Mouse (Mus musculus) embryo, embryonic 11 days (tissue): ENCODE results near the gene Gm17364.
"Not testable (repeated sequence)": the region's sequence is repeated elsewhere in the genome, so short reads cannot be mapped to it uniquely, and the experiment has no call there.

ENCODE experiments used
- DNase-seq: peaks from one replicate; pipeline ENCODE4 v3.0.0-alpha.2; 2015

The Gm17364 gene

DNA sequence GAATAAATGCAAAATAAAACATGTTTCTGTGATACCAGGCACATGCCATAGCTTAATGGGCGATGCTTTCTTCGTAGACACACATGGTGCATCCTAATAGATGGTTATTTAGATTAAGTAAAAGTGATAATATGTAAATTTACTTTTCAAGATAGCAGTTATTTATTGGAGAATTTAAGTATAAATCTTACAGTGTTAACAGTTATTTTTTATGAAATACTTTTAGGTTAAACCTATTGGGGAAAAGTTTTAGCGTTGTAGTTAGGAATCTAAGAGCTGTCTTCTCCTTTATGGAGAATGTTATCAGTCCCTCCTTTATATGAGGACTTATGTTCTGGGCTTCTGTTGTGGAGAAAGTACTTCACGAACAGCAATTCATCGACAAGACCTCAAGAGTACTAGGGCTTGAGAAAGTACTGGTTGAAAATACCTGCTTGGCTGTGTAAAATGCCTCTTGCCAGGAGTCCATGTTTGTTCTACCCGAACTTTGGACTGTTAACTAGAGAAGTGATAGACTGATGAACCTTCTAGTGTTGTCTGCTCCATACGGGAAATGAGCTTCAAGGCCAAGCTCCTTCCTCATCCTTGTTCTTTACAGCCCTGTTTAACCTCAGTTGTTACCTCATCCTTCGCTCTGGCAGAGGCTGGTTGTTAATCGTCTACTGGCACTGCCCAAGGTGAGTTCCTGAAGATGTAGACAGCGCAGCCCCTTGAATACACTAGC, at the start of gene Gm17364:
Gene Gm17364 (minus strand): TSS at position 51 of the 724 bp plus-strand sequence.
- no peak for DNase-seq

DNA sequence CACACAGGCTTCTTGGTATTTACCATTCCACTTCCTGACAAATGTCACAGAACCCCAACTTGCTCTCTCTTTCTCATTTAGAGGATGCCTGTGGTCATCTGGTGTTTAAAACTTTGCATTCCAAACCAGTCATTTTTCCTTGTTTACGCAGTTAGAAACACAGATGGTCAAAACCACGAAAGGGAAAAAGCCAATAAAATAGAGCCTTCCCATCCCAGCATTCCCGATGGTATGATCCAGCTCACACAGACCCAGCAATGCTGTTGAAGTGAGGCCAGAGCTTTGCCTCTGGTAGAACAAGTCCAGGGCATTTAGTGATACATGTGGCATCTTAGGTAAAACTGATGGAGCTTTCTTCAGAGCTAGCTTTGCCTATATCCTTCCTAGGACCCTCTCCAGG, 47.7 kb upstream of the Gm17364 start:
- DNase-seq: no peak

DNA sequence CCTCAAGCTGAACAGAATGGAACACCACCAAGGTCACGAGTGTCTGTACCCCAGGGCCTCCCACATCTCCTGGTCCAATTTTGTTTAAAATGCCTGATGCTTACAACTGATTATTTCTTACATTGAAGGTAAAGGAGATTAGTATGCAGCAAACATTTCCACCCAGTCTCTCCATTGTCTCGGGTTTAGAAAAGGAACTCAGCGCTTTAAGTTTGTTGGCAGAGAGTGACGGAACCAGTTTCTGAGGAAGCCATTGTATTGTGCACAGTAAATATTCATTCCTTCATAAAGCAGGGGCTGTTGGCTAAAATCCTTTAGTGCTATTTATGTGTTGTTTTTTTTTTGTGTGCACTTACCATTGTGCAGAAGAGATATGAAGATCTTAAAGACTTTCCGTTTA, 47.0 kb upstream of the Gm17364 start:
- DNase-seq: no peak

DNA sequence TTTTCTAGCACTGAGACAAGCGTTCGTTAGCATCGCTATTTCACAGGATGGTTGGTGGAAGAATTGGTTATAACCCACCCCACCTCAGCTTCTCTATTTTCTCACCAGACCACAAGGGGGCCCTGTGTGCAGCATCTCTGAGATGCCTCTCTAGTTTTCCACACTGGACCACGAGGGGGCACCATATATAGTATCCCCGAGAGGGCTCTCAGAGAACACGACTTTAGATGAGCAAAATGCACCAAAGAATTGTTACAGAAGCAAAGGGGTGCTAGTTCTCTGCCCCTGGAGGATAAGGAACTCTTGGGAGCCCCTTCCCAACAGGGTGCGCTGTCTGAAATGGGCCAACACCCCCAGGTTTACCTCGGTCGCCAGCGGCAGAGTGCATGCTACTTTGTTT, 28.9 kb upstream of the Gm17364 start:
- DNase-seq: peak; percentile 82

DNA sequence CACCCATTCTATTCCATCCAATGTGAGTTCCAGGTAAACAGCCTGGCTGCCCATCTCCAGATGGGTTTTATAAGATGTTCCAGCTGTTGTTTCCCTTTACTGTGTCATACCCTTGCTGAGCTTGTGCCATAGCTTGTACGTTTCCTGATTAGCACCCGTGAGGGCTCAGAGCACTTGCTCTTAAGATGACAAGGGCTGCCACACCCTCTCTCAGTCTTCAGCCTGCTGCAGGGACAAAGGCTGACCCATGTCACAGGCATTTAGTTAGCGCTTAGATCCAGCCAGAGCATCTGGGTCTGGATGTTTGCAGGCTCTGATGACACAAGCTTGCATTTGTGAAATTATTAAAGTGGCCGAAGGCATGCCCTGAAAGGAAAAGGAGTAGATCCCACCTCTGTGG, 26.3 kb upstream of the Gm17364 start:
- no peak for DNase-seq

DNA sequence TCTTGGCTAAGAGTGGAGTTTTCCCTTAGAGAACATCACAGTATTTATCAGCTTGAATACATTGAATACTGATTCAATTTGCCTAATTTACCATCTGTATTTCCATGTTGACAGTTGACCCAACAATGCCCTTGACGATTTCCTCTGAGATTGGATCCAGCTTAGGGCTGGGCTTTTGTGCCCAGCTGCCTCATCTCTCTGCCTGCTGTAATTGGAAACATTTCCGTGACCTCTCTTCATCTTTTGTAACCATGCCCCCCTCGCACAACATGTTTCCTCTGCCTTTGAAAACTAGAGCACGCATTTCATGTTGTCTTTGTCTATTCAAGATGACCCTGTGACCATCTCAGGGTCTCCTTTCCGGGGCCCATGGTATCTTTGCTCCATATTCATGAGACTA, 25.2 kb upstream of the Gm17364 start:
- DNase-seq: peak; percentile 67

DNA sequence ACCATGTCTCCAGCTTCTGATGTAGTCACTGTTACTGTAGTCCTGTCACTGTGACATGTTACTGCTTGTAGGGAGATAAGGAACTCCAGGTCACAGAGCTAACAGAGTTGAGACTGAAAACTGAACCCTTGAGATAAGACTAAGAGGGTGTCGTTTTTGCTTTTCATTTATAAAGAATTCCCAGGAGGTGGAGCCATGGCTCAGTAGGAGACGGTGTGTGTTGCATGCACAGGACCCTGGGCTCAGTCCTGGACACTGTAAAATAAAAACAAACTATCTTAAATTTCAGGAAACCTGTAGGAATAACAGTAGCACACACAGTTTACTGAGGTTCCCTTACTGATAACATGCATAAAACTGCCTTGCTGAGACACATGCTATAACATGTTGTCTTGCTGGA, 24.8 kb upstream of the Gm17364 start:
- DNase-seq: peak; percentile 16

DNA sequence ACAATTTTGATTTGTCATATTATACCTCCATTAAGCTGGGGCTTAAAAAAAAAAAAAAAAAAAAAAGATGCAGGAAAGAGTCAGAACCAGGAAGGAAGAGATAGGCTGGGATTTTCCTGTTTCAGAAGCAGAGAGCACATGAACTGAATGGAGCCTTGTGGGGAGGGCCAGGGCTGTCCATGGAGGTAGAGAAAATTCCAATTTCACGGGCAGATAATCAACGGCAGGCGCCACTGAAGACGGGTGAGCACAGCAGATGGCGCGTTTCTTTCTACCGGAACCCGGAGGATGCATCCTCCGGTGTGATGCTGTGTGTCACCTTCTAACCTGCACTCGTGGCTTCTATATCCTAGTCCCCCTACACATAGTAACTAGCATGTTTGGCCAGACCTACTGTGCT, 22.6 kb upstream of the Gm17364 start:
- peak; percentile 48 for DNase-seq

DNA sequence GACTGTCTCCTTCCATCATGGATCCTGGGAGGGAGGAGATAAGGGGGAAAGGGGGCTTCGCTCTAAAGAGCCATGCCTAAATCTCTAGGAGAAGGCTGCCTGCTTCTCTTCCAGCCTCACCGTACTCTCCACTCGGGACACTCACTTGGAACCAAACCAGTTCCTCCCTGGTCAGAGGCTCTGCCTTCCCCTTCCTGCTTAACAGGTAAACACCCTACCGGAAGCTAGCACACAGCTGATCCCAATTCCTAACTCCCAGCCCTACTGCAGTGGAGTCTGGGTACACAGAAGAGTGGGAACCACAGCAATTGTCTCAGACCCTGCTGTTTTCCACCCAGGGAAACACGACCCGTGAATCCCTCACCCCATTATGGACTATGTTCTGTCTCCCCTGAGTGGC, 22.1 kb upstream of the Gm17364 start:
- DNase-seq: no peak

DNA sequence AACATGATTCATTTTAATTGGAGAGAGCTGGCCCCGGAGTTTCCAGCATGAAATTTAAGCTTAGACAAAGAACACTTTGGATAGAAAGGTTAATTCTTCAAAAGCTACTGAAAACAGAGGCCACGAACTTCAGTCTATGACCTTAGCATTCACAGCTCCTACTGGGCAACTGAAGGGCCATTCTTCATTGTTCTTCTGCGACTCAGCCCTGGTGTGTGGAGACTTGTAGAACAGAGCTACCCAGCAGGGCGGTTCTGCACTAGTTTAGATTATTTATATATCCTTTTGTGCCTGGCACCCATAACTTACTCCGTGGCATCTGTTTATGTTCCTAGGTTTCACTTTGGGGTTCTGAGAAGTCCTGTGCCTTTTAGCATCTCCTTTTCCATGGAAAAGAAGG, 19.8 kb upstream of the Gm17364 start:
- peak; percentile 30 for DNase-seq

DNA sequence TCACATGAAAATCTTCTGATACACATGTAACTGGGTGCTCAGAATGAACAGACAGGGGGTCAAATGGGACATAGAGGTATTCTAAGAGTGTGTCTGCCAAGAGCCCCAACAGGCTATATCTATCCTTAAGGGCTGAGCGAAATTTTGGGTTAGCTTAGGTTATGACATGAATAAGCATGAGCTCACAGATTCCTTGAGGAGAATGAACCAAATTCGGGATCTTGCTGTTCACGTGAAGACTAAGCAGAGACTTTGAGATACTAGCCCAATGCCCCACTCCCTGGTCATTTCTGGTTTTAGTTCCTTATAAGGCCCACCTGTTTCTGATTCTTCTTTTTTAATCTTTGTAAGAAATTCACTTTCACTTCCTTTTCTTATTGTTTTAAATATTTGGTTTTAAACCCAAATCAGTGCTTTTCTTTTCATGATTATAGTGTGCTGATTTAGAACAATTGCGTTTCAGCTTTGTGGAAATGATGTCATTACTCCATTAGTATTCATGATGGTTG, 17.7 kb upstream of the Gm17364 start:
- no peak for DNase-seq

DNA sequence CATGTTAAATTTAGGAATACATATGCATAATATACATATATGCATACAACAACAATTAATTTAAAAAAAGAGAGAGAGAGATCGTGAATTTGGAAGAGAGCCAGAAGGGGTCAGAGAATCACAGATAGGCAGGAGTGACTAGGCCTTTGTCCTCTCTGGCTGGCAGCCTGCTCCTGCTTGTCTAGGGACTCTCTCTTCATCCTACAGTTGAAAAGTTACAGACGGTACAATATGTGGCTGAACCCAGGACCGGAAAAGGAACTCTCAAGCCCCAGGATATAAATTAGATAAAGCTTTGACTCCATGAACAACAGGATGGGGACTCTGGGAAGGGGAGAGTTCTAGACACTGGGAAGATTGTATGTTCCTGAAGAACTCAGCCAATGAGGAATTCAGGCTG, 12.5 kb upstream of the Gm17364 start:
- no peak for DNase-seq

DNA sequence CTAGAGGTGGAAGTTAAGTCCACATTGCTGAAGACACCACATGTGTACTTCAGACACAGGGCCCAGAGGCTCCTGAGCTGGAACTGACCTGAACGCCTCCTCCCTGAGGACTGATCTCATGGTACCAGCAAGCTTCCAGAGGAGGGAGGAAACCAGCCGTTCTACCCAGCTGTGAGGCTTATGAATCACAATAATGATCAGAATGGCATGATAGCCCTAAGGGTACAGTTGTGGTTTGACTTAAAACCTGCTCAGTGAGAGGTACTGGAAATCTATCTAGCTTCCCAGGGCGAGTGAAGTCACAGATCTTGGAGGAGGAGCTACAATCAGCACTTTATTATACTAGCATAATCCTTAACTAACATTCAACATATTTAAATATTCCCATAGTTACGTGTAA, 11.7 kb upstream of the Gm17364 start:
- DNase-seq: no peak

DNA sequence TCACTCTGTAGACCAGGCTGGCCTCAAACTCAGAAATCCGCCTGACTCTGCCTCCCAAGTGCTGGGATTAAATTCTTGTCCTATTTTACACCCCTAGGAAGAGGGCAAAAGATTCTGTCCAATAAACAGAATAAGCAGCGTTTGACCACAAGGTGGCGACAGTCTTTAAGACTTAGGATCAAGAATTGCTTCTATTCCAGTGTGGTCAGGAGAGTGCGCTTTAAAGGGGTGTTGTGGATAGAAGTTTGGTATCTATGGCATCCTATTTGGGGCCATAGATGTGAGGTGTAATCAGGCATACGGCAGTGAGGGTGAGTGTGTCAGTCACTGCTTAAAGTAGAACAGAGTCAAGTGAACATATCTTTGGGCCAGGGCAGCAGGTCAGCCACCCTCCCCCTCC, 9.5 kb upstream of the Gm17364 start:
- peak; percentile 93 for DNase-seq

DNA sequence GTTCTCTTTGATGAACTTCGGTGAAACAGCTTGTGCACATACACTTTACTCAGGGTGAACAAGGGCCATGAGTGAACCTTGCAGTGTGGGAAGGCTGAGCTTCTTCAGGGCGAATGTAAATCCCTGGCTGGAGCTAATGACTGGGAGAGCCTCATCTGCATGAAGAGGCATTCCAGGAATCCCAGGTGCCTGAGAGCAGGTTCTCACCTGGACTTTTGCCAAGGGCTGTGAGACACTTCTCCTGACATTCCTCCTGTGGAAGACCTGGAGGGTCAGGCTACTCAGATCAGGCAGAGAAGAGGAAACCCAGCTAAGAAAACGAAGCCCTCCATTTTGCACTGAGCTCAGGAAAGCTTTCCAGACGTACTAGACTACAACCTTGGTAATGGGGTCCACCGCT, 6.9 kb upstream of the Gm17364 start:
- DNase-seq: no peak

DNA sequence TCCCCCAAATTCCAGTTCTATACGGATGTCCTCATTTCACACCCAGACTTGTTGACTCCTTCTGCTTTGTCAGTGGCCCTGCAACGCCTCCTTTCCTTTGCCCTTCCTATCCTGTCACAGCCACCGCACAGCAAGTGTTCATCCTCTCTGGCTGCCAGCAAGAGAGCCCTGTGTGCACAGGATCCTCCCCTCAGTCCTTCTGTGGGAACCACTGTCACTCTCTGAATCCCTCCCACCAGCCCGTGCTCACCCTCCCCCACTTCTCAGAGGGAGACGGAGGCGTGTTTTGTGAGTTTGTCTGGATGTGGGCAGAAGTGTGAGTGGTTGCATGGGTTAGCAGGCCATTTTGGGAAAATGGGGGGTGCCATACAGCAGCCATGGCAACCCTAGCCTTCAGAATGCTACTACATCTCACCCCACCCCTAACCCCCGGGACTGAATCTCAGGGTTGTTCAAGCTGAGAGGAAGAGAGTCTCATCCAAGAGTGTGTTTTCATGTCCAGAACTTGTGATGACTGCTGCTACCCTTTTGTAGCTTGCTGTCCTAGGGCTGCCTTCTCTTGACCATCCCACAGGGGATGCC, 5.9 kb downstream of the Gm17364 start:
- DNase-seq: peak; percentile 21

DNA sequence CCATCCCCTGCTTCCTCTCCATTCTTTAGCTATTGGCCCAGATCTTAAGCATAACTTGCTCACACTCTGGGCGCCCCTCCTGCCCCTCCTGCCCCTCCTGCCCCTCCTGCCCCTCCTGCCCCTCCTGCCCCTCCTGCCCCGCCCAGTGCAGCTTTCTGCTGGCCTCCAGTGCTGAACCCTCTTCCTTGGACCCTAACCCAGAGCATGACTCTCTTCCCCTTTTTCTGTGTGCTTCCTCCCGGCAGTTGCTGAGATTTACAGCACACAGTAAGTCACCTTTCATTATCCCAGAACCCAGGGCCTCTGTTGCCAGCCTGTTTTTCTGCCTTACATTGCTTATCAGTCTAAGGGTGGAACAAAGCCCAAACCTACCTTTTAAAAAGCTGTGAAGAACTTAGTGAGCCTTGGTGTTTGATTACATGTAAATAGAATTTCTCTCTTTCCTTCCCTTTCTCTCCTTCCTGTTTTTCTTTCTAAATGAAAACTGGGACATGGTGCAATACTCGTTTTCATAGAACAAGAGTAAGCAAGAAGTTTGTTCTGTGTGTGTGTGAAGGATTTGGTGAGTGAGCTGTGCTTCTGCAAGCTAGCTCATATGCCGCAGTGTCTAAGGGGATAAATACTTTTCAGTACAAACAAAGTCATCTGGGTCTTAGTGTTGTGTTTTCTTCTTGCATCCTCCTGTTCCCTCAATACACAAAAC, 10.3 kb downstream of the Gm17364 start:
- no peak for DNase-seq

DNA sequence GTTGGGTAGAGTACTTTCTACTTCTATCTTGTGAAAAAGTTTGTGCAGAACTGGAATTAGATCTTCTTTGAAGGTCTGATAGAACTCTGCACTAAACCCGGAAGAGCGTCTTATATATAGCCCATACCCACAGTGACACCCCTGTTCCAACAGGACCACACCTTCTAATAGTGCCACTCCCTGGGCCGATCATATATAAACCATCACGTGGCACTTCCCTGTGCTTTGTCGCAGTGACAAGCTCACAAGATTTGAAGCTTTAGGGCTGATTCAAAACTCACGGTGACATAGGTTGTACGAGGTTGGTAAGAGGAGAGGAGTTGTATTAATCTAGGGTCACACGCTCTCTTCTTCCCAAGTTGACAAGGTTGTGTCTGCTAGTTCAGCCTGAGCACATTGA, 12.2 kb downstream of the Gm17364 start:
- DNase-seq: not testable (repeated sequence)

DNA sequence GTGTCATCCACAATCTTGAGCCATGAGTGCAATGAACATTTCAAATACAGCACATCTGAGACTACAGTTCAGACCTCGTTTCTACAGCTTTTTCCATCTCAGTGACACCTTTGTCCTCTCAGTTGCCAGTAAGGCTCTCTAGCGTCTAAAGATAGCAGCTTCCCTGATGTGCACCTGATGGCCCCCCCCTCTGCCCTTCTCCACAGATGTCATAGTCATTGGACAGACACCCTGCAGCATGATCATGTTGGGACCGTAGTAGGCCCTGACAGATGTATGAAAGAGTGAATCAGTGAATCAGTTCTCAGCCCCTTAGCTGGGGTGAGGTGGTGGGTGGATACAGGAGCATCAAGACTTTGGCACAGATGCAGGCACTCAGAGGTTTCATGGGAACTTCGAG, 15.9 kb downstream of the Gm17364 start:
- DNase-seq: no peak

DNA sequence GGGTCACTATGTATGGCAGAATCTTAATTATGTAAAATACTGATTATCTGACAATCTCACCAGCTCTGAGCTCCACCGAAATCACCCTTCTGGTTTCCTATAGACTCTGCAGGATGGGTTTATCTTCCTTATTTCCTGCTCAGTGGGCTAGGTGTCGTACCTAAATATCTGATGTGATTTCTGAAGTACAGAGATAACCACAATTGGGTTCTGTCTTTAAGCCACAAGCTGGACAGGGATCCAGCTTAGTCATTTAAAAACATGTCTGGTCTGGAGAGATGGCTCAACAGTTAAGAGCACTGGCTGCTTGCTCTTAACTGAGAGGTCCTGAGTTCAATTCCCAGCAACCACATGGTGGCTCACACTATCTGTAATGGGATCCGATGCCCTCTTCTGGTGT, 16.8 kb downstream of the Gm17364 start:
- DNase-seq: no peak

DNA sequence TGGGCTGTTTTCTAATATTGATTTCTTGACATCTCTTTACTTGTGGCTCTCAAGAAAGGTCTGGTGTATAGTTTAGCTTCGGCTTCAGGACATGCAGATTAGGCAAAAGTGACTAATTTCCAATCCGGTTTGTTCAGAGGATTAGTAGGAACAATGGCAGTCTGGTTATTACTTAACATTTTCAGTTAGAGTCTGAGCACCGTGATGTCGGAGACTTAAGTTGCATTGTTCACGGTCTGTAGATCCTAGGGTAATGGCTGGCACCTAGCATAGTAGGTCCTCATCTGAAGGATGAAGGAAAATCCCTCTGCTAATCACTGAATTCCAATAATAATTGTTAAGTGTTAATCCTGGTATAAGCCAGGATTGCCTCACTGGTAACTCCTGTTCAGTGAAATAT, 17.7 kb downstream of the Gm17364 start:
- no peak for DNase-seq

DNA sequence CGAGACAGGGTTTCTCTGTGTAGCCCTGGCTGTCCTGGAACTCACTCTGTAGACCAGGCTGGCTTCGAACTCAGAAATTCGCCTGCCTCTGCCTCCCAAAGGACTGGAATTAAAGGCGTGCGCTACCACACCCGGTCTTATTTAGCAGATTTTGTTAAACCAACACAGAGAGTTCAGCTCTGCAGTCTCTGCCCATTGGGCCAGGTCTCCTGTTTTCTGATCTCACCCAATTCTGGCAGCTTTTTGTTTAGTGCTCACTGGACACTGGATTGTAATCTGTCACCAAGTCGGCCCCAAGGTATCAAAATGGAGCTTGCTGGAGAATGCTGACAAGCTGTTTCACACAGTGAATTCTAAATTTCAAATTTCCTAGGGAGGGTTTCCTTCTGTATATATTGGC, 21.0 kb downstream of the Gm17364 start:
- no peak for DNase-seq

DNA sequence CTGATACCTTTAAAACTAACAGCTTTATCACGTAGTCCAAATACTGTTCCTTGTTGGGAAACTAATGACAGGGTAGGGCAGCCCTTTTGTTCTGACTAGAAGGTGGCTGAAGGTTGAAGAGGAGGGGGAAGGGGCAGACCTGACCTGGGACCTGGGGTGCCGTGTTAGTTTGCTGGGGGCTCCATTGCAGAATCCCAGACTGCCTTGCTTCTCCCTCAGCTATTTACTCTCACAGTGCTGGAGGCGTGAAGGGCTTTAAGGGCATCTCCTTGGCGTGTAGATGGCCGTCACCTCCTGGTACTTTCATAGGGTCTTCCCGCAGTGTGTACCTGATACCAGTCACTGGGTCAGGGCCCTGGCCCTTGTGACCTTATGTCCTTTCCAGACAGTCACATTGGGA, 21.6 kb downstream of the Gm17364 start:
- no peak for DNase-seq

DNA sequence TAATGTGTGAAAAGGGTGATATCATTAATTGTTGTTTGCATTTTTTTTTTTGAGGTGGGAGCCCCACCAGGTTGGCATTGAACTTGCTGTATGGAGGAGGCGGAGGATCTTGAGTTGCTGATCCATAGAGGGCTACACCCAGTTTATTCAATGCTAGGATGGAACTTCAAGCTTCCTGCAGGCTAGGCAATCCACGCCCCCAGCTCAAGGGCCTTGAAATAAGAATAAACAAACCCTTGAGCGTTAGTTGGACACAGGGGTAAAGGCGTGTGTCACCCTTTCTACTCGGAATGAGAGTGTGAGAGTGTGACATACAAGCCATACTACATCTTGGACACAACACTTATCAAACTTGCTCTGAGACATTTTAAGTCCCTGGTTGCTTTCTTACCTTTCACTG, 22.1 kb downstream of the Gm17364 start:
- no peak for DNase-seq
